Mouse (Mus musculus): ENCODE data around the gene Plekhd1.

Plekhd1 gene

DNA sequence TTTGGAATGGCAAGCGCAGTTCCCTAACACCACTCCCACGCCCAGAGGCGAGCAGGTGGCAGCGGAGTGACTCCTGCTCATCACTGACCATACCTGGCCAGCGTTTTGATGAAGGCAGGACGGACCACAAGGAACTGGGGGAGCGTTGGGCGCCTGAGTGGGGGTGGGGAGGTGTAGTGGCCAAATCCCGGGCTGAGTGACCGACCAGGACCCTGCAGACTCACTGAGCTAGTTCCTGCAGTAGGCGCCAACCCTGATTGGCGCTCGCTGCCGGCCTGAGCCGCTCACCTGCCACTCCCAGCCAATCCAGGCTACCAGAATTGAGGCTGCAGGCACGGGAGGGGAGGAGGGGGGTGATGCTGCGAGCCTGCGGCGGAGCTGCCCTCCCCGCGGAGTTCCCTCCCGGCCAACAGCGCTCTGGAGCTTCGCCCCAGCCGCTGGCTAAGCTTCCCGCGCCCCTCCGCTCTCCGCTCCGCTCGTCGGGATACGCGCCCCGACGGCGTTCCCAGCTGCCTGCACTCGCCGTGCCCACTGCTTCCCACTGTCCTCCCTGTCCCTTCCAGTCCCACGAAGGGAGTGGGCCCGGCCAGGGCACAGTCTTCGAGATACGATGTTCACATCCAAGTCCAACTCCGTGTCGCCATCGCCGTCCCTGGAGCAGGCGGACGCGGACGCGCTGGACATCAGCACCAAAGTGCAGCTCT is at the start of gene Plekhd1:
Gene Plekhd1 (plus strand): TSS at position 323 of the 704 bp plus-strand sequence.
- no peak for DNase-seq (ENCODE audit: low spot score in 2 of 2)

DNA sequence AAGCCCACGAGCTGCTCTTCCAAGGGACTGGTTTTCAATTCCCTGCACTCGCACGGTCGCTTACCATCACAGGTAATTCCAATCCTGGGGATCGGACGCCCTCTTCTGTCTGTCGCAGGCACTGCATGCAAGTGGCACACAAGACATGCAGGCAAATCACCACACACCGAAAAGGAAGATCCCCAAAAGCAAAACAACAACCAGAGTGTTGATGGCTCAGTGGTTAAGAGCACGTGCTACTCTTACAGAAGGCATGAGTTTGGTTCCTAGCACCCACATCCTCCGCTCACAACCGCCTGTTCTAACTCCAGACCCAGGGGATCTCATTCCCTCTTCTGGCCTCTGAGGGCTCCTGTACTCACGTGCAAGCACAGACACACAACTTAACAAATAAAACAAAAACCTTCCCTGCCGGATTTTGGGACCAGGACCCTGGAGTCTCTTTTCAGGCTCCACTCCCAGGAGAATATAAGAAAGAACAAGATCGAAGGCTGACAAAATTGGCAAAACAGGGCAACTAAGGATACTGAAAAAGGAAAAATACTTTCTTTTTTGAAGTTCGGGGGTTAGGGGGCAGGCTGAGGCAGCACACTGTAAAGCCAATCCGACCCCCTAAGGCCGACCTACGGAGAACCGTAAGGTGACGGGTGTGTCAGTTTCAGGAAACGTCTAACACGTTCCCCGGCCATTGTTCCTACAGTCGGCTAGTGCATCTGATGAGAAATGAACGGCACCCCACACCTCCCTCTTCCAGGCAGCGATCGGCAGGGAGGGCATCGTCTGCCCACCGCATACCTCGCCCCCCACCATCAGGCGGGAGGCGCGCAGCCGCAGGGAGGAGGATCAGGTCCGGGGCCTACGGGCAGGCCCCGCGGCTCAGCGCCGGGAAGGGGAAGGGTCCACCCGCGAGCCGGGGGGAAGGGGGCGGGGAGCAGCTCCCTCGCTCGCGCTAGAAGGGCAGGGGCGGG is 49.4 kb upstream of the Plekhd1 start:
- peak; percentile 58 to 59 for DNase-seq (ENCODE audit: low spot score in 2 of 2)

DNA sequence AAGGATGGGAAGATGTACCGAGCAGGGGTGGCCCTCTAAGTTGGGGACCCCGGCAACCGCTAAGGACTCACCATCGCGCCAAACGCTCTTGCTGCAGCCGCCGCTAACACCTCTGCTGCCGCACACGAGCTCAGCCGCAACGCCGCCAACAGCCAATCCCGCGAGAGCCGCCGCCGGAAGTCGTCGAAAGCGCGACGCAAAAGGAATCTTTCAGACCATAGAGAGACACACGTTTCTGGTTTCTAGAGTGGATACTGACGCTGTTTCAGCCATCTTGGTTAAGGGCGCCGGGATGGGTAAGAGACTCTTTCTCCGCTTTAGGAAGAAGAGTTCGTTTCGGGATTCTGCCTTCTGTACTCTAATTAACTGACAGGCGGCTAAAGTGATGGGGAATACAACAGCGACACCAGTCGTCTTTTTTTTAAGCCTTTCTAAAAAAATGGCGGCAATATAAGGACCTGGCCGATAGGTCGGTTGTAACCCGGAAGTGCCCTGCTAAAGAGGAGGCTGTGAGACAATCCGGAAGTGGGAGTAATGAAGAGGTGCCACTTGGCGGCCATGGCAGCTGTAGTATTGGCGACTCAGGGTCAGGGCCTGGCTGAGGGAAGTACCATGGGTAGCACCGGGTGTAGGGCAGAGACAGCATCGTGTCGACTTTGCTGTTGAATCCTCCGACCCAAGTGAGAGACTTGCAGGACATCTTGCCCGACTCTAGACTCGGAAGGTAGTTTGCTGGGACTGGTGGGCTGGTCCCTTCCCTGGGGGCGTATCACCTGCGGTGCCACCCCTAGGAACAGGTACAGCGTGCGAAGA is 48.5 kb upstream of the Plekhd1 start, which contains the start of the genes Slc39a9 and Erh:
Gene Slc39a9 (plus strand): TSS at position 191 of the 813 bp plus-strand sequence.
Gene Erh (minus strand): TSS at position 649 of the 813 bp plus-strand sequence.
- peak; percentile 89 to 90 for DNase-seq (ENCODE audit: low spot score in 2 of 2)

DNA sequence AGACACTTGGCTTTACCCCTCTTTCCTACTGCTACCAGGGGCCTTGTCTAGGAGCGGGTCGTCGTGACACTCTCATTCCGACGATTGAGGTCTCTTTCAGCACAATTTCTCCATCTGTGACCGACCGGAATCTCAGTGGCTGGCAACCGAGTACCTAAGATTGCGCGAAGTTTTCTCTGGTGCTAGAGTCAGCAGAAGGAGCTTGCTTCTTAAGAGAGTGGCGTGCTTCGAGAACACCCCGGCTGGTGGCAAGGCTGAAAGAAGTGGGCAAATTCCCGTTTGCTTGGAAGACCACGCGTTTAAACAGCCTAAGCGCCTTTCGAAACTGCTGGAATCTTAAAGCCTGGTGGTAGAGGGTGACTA is 47.9 kb upstream of the Plekhd1 start:
- DNase-seq (ENCODE audit: low spot score in 2 of 2), result no peak

DNA sequence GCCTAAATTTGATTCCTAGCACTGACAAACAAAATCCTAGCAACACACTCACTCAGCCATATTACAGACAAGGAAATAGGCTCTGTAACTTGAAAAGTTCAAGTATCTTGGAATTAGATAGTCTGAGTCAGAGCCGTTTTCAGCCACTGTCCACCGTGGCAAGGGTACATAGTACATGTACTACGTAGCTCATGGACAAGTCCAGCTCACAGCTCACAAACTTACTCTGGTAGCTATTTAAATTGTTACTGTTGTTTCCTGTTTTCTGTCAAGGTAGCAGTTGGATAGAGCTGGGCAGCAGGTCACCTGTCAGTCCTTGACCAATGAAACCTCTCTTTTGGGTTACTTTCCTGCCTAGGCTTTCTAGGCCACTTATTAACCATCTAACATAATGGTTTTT is 46.0 kb upstream of the Plekhd1 start:
- DNase-seq (ENCODE audit: low spot score in 2 of 2), result no peak

DNA sequence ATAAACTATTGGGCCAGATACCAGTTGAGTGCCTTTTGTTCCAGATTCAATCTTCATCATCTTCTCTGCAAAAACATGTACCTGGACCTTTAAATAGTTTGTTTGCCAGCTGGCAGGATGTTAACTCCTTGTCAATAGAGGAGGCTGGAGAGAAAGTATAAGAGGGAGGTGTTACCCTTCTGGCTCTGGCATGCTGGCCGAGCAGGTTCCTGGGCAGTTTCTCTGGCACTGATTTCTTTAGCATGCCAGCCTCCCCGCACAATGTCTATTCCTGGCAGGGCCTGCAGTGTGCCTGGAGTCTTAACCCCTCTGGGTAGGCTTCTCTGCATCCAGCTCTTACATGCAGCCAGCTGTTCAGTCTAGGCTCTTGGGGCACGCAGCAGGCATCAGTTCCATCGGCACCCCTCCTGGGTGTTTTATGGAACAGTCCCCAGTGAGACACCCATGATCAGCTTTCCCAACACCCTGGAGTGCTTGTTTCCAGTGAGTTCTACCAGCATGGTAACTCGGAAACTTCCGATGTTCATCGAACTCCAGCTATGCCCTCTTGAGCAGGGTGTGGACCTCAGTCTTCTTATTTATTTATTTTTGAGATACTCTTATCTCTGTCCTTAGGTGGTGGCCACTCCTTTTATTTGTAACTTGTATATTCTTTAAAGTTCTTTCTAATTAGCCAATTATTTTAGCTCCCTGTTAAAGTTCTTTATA is 38.3 kb upstream of the Plekhd1 start:
- no peak for DNase-seq (ENCODE audit: low spot score in 2 of 2)

DNA sequence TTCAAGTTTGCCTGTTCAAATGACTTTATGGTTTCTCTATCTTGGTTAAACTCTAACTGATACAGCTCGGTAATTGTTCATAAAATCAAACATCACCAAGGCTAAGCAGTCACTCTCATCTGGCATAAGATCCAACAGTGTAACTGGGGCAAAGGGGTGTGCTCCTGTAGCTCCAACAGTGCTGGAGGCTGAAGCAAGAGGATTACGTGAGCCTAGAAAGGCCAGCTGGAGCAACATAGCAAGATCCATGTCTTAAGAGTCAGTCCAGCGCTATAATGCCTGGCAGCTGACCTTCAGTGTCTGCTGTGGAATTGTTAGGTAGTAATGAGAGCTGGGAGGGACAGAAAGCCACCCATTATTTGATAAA is 37.7 kb upstream of the Plekhd1 start:
- no peak for DNase-seq (ENCODE audit: low spot score in 2 of 2)

DNA sequence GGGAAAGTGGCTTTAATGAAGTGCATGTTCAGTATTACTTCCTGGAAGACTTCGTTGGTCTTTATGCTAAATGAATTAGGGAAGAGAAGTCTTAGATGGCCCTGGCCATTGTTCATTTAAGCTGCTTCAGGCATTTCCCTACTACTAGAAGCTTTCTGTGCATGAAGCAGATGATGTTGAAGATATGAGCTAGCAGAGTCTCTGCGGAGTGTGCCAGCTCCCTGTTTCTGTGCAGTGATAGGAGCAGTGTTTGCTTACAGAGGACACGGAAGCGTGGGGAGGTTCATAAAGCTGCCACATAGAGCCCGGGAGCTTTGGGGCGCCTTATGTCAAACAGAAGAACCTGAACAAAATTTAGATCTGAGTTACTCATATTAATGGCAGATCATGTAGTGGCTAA is 33.7 kb upstream of the Plekhd1 start:
- no peak for DNase-seq (ENCODE audit: low spot score in 2 of 2)

DNA sequence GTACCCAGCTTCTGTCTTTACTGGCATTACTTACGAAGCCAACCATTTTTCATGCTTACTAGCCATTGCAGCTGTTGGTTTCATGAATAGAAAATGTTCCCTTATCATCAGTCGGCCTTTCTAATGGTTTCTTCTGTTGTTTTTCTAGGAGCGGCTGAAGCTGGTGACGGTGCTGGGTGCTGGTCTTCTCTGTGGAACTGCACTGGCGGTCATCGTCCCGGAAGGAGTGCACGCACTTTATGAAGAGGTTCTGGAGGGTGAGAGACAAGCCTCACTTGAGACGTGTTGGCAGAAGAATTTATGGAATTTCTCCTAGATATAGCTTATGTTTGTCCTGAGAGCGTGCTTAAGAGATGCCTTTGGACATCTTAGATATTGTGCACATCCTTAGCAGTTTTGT is 30.1 kb upstream of the Plekhd1 start:
- DNase-seq (ENCODE audit: low spot score in 2 of 2), result no peak

DNA sequence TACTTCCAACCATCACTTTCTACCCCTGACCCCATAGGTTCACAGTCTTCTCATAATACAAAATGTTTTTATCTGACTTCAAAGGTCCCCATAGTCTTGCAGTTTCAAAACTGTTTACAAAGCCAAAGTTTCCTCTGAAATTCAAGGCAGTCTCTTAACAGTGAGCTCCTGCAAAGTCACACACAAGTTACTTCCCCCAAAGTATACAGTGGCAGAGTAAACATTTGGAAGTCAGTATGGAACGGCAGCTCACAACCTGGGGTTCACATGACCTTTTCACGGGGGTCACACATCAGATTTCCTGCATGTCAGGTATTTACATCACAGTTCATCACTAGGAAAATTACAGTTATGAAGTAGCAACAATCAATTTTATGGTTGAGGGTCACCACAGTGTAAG is 28.5 kb upstream of the Plekhd1 start:
- DNase-seq (ENCODE audit: low spot score in 2 of 2), result no peak

DNA sequence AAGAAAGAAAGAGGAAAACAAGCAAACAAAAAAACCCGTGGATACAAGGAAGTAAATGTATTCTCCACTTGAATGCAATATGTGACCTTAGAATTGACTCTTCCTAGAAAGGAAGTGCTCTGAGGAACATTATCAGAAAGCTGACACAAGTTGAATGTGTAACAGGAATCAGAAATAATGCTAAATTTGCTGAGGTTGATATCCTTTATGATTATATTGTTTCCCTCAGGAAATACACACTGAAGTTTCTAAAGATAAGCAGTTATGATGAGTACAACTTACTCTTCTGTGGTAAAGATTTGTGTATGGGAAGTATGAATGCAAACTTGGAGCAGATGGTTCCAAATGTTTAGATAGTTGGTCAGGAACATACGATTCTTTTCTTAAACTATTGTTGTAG is 24.0 kb upstream of the Plekhd1 start:
- DNase-seq (ENCODE audit: low spot score in 2 of 2), result no peak

DNA sequence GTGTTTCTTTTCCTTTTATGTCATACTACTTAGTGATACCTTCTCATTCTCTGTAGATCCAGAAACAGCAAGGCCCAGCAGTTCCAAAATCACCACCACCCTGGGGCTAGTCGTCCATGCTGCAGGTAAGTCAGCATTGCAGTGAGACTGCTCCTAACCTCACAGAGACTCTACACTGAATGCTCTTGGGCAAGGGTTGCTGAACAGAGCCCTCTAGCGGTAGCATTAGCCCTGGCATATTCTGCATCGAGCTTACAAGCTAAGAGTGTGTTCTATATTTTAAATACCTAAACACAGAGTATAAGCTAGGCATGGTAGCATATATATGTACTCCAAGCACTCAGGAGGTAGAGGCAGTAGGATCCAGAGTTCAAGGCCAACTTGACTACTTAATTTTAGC is 19.2 kb upstream of the Plekhd1 start:
- DNase-seq (ENCODE audit: low spot score in 2 of 2), result peak in 1 of 2 experiments; percentile 51

DNA sequence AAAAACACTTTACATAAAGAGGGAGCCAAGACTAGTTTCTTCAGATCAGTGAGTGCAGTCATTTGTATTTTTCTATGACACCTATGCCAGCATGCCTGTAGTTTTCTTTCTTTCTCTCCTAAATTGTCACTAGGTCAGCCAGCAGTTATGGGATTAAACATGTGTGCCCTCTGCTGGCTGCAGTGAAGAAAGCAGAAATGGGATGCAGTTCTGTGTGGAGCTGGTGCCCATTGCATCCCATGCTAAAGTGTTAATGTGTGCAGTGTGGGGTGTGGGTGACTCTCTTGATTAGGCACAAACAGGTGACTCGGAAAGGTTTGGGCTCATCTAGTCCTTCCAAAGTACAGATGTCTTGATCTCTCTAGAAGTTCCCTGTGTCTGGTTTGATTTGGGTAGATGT is 11.1 kb upstream of the Plekhd1 start:
- peak in 1 of 2 experiments; percentile 18 for DNase-seq (ENCODE audit: low spot score in 2 of 2)

DNA sequence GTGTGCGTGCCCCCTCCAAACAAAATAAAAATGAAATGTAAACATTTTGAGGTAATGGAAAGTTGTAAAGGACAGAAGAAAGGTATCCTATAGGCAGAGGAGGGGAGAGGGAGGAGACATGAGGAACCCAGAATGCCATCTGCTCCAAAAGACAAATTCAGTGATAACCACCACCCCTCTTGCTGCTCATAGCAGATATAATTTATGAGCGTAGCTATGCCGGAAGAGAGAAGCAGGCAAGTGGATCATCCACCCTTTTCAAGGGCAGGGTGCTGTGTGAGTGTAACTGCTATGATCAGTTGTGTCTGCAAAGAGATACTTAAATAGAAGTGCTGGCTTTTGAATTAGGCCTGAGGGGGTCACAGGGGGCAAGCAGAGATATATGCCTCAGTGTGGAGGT is 8.8 kb upstream of the Plekhd1 start:
- no peak for DNase-seq (ENCODE audit: low spot score in 2 of 2)

DNA sequence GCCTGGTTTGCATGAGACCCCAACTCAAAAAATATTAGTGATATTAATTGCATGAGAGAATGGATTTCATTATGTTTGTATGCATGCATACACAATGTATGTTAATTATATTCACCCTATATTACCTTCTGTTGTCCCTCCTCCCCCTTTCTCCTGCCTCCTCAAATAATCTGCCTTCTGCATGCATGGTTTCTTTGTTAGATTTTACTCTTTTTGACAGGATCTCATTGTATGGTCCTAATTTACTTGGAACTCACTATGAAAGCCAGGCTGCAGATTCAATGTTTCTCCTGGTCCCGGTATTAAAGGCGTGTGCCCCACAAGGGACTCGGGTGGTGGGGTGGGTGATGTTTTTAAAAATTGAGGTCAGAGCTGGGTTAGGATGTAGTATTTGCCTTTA is 8.1 kb upstream of the Plekhd1 start:
- no peak for DNase-seq (ENCODE audit: low spot score in 2 of 2)

DNA sequence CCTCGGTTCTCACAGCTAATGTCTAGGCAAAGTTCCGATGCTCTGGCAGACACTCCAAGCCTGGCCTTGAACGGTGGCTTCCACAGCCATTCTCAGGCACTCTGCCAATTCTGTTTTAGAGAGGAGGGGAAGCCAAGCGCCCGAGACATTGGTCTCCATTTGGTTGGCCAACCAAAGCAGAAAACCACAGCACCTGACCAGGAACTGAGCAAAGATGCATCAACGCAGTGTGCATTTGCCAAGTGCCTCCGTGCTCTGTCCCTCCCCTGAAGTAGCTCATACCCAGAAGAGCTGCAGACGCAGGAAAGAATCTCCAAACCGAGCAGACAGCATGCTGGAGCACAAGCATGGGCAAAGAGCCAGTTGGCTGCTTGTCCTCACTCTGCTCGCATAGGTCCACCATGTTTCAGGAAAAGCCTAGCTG is 4.6 kb upstream of the Plekhd1 start:
- DNase-seq (ENCODE audit: low spot score in 2 of 2), result no peak

DNA sequence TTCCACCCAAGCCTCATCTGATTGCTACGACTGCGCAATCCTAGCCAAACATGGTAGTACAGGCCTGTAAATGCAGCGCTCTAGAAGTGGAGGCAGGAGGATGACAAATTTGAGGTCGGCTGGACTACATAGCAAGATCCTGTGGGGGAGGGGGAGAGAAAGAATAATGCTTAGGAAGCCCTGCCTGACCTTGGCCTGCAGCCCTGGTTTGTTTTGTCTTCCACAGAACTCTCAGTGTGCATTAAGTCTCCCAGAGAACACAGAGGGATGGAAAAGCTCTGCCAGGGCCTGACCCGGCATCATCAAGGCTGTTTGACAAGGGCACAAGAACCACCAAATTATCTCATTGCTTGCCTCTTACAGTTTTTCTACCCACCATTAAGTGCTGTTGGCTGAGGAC is 2.7 kb upstream of the Plekhd1 start:
- DNase-seq (ENCODE audit: low spot score in 2 of 2), result no peak

DNA sequence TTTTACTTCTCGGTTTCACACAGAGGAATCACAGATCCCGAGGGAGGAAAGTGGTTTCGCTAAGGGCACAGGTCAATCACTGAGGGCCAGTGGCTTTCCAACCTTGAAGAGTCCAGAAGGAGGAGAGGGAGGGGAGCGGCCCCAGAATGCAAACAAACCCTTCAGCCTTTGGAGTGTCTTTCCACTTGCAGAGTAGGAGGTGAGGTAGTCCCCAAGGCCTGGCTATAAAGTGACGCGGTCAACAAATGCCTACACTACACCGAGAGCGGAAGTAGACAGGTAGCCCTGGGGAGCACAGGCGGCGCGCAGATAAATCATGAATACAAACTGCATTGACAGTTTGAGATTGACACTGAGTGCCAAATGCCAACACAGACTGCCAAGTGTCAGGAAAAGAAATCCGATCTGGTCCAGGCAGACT is 710 bp upstream of the Plekhd1 start:
- DNase-seq (ENCODE audit: low spot score in 2 of 2), result no peak

DNA sequence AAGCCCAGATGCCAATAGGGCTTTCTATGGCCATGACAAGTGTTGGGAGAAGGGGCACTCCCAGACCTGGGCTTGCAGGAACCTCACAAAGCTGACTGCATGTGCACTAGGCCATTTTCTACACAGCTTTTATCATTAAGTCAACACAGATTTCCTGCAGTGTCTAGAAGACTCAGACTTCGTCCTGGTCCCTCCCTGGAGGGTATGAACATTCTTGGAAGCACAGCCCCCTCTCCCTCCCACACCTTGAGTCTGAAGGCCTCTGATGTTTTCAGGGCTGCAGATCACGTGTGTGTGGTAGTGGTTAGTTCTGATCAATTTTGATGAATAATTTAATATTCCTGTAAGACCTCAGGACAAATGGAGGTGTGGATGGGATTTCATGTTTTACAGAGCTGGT is 1.3 kb downstream of the Plekhd1 start:
- DNase-seq (ENCODE audit: low spot score in 2 of 2), result no peak

DNA sequence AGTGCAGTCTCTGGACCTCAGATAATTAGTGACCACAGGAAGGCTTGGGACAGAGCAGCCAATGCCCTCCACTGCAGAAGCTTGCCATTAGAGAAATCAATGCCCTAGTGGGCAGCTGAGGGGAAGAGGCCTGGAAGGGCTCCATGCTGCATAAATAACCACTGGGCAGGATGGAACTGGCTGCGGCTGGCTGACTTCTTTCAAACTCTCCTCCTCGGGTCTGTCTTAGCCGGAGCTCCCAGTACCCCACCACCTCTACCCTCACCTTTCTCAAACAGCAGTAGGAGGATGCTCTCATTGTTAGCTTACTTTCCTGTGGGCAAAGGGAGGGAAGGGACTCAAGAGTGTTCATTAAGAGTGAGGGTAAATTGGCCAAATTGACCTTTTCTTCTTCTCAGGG is 2.6 kb downstream of the Plekhd1 start:
- DNase-seq (ENCODE audit: low spot score in 2 of 2), result no peak

DNA sequence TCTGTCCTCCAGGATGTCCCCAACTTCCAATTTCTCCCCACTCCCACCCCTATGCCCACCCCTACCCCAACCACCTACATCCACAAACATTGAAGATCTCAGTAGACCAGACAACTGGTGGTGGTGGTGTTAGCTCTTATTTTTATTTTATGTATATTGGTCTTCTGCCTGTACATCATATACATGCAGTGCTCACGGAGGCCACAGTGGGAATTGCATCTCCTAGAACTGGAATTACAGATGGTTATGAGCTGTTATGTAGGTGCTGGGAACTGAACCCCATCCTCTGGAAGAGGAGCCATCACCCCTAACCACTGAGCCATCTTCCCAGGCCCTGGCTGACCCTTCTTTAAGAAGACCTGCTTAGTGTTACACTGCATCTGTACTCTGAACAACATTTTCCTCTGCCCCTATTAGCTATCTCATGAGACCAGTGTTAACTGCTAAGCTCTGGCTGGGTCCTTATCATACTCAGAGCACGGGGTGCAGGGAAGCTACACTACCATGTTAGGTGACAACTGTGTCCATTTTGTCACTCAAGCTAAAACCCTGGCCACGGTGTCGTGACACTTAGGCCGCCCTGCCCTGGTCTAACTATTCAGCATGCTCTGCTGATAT is 6.2 kb downstream of the Plekhd1 start:
- no peak for DNase-seq (ENCODE audit: low spot score in 2 of 2)
